Mouse (Mus musculus) central nervous system, embryonic 14 days (tissue): ENCODE results near the gene Serinc1. TPM values are rescaled to one million over a fixed set of nuclear protein-coding genes. Genes with fewer than 3 reads are reported as not detected.

Experiments used
- polyA plus RNA-seq: library from polyadenylated mRNA; depleted of rRNA; stranded (reverse); fragments of >200 nt; gene quantifications from 2 replicates; pipeline ENCODE4 v1.2.3, GENCODE M21; 2012; rRNA removed

The Serinc1 gene
- 253 and 264 TPM in 2 replicates for polyA plus RNA-seq

GRCm38 (mm10) chr10:57532218-57533101, at the start of gene Serinc1:
Gene Serinc1, minus strand, starts transcription at chr10:57532530.

GRCm38 (mm10) chr10:57485908-57486541, 46.3 kb downstream of the Serinc1 start, which contains the start of gene Hsf2:
Gene Hsf2, plus strand, starts transcription at chr10:57486385.

Other genes with a start within 250 kb of the Serinc1 start
- 41.2 and 49.4 TPM in 2 replicates for gene Hsf2, start 46.1 kb downstream of the Serinc1 start, polyA plus RNA-seq
- 1.5 and 2.1 TPM in 2 replicates for gene Pkib, start 99.5 kb upstream of the Serinc1 start, polyA plus RNA-seq